8 mouse cellular contexts compared by ENCODE assay signal in the genomic region with DNA sequence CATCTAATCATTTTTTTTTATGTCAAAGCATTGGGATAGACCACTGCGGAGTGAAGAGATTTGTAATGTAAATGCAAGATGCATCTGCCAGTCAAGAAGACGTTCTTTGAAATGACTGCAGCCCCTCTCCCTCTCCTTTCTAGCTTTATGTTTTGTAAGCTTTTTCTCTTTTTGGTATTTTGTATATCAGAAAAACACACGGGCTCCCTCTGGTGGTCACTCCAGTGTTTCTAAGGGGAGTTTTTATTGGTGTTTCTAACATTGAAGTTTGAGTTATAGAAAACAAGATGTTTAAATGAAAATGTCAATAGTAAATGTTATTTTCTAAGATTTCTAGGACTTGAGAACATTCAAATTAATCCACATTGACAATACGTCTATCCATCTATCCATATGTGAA.
DNase-seq lines count a peak whose midpoint lies in the region; ATAC-seq and TF ChIP-seq lines count a peak whose summit lies in the region.

No protein-coding gene starts in this region.

- TF ChIP-seq CTCF in midbrain, postnatal 0 days (IDR thresholded peaks at IDR 0.05), result peak; percentile 84

- no peaks in the 10 kb centered on the region for H3K27me3 ChIP-seq in embryonic facial prominence, embryonic 11.5 days (ENCODE audit: control insufficient read depth, insufficient read depth, low read length)
- no peaks in the 10 kb centered on the region for H3K27me3 ChIP-seq in midbrain, postnatal 0 days (ENCODE audit: insufficient read depth, low read length)

- no peak overlapping the region for H3K4me3 ChIP-seq in embryonic facial prominence, embryonic 11.5 days (ENCODE audit: low read depth, low read length)
- H3K4me3 ChIP-seq in midbrain, postnatal 0 days (ENCODE audit: low read depth, low read length), result no peak overlapping the region

- WGBS in embryonic facial prominence, embryonic 11.5 days, result 30% methylated on average over 4 of the region's 4 CpGs
- 30% methylated on average over 4 of the region's 4 CpGs for WGBS in large intestine, adult 2 months
- WGBS in midbrain, postnatal 0 days, result 24% methylated on average over 4 of the region's 4 CpGs

- H3K27ac ChIP-seq in embryonic facial prominence, embryonic 11.5 days (replicated peaks; ENCODE audit: low read depth, low read length), result no peak overlapping the region
- H3K27ac ChIP-seq in midbrain, postnatal 0 days (ENCODE audit: low read depth, low read length), result no peak overlapping the region

- DNase-seq in heart, adult 8-10 months (ENCODE audit: low spot score), result peak; percentile 68
- no peak for DNase-seq in heart, postnatal 25 days (ENCODE audit: low spot score)
- DNase-seq in A20 (ENCODE audit: low read depth, low spot score) (peak; percentile 58), adipocyte (ENCODE audit: low spot score) (peak; percentile 74)
- DNase-seq in embryonic facial prominence, embryonic 11.5 days (ENCODE audit: low spot score), result peak; percentile 85
- peak; percentile 28 for DNase-seq in large intestine, adult 2 months (ENCODE audit: low read depth, low spot score)
- DNase-seq in midbrain, postnatal 0 days (ENCODE audit: low spot score), result peak; percentile 77
- peak; percentile 42 to 46 for DNase-seq in urinary bladder, postnatal 36 days (ENCODE audit: low spot score in 2 of 2)

- no peaks in the 10 kb centered on the region for H3K9me3 ChIP-seq in embryonic facial prominence, embryonic 11.5 days (replicated peaks; ENCODE audit: control insufficient read depth, low read length)
- no peaks in the 10 kb centered on the region for H3K9me3 ChIP-seq in midbrain, postnatal 0 days (ENCODE audit: low read length)

- no peak overlapping the region for H3K4me2 ChIP-seq in embryonic facial prominence, embryonic 11.5 days (ENCODE audit: low read depth, low read length)
- H3K4me2 ChIP-seq in midbrain, postnatal 0 days (ENCODE audit: low read depth, low read length, poor library complexity, severe bottlenecking), result no peak overlapping the region

- H3K4me1 ChIP-seq in embryonic facial prominence, embryonic 11.5 days (ENCODE audit: control insufficient read depth, insufficient read depth, low read length), result no peaks in the 10 kb centered on the region
- no peaks in the 10 kb centered on the region for H3K4me1 ChIP-seq in midbrain, postnatal 0 days (ENCODE audit: insufficient read depth, low read length)

- H3K36me3 ChIP-seq in embryonic facial prominence, embryonic 11.5 days (replicated peaks; ENCODE audit: control insufficient read depth, insufficient read depth, low read depth, low read length), result no peaks in the 10 kb centered on the region
- no peaks in the 10 kb centered on the region for H3K36me3 ChIP-seq in midbrain, postnatal 0 days (ENCODE audit: insufficient read depth, low read length)

- no peak for ATAC-seq in embryonic facial prominence, embryonic 11.5 days (replicated peaks; ENCODE audit: insufficient number of reproducible peaks, low FRiP score, low TSS enrichment, low read depth)
- no peak for ATAC-seq in midbrain, postnatal 0 days (ENCODE audit: low FRiP score)

- intact Hi-C loops in heart, postnatal 25 days (cut with DNase I), result loop anchor here (1.0 kb wide), 1 partner anchor 53 kb away; no protein-coding TSS in a partner anchor

- H3K9ac ChIP-seq in embryonic facial prominence, embryonic 11.5 days (replicated peaks; ENCODE audit: low read length), result no peak overlapping the region
- no peak overlapping the region for H3K9ac ChIP-seq in midbrain, postnatal 0 days (replicated peaks; ENCODE audit: low read length, poor library complexity, severe bottlenecking)
